Mouse (Mus musculus) liver, adult 2 months (tissue): ENCODE results near the gene Nfam1. TPM values are rescaled to one million over a fixed set of nuclear protein-coding genes. Genes with fewer than 3 reads are reported as not detected.

Experiments
- DNase-seq: peaks from one replicate; pipeline ENCODE4 v3.0.0-alpha.2; 2011; ENCODE audit warnings: low read depth, low spot score; ENCODE audit errors: extremely low read depth
- H3K27ac ChIP-seq: fragments of 200-500 bp; replicated peaks from 2 replicates; pipeline ENCODE4 v1.5.1; 2012; ENCODE audit warnings: low read depth, mild to moderate bottlenecking, control low read depth, inconsistent platforms, low read length; ENCODE audit not compliant: insufficient read depth
- H3K27me3 ChIP-seq: fragments of 200-500 bp; 2 replicates; pipeline ENCODE4 v1.6.1; 2012; ENCODE audit warnings: mild to moderate bottlenecking, moderate library complexity, low read length, inconsistent platforms; ENCODE audit not compliant: control insufficient read depth, insufficient read depth
- H3K36me3 ChIP-seq: fragments of 200-500 bp; 2 replicates; pipeline ENCODE4 v1.6.1; 2012; ENCODE audit warnings: low read length, inconsistent platforms; ENCODE audit not compliant: control insufficient read depth, insufficient read depth
- H3K4me1 ChIP-seq: fragments of 200-500 bp; 2 replicates; pipeline ENCODE4 v1.6.1; 2011; ENCODE audit warnings: low read length; ENCODE audit not compliant: control insufficient read depth, insufficient read depth
- H3K4me3 ChIP-seq: fragments of 200-500 bp; 2 replicates; pipeline ENCODE4 v1.5.1; 2011; ENCODE audit warnings: low read depth, mild to moderate bottlenecking, control low read depth, low read length, moderate library complexity; ENCODE audit not compliant: insufficient read depth
- H3K79me2 ChIP-seq: fragments of 200-500 bp; 2 replicates; pipeline ENCODE4 v1.6.1; 2012; ENCODE audit warnings: inconsistent platforms, mild to moderate bottlenecking, low read length, moderate library complexity; ENCODE audit not compliant: control insufficient read depth, insufficient read depth
- H3K9ac ChIP-seq: fragments of 200-500 bp; 2 replicates; pipeline ENCODE4 v1.6.1; 2012; ENCODE audit warnings: low read depth, mild to moderate bottlenecking, control low read depth, inconsistent platforms, low read length
- CTCF ChIP-seq: fragments of 200-500 bp; IDR thresholded peaks from 2 replicates; pipeline ENCODE4 v1.5.1; 2011; ENCODE audit warnings: low read depth, low read length, control low read depth
- POLR2A ChIP-seq: fragments of 200-500 bp; IDR thresholded peaks from 2 replicates; pipeline ENCODE4 v1.6.1; 2011; ENCODE audit warnings: low read length, control low read depth; ENCODE audit not compliant: insufficient read depth; ENCODE audit errors: extremely low read depth
- WGBS: fragments of 180-500 bp; shearing (Covaris S2); methylation state at CpG from one replicate; pipeline ENCODE4 v1.1.7; 2018; 5-methylcytosine and 5-hydroxymethylcytosine counted together
- polyA plus RNA-seq: library from polyadenylated mRNA; depleted of rRNA; stranded (reverse); fragments of >200 nt; gene quantifications from 2 replicates; pipeline ENCODE4 v1.2.3, GENCODE M21; 2012
- total RNA-seq: library from RNA; depleted of rRNA; stranded (reverse); fragments of >200 nt; gene quantifications from 2 replicates; pipeline ENCODE4 v1.2.3, GENCODE M21; 2014

Gene Nfam1
- total and polyA plus RNA-seq, 2 experiments = 1.1 to 3.2 TPM

GRCm38 (mm10) chr15:82963090-82963489 lies 70.0 kb downstream of the Nfam1 start:
- H3K9ac ChIP-seq = no peak overlapping the region
- no peaks in the 10 kb centered on the region for H3K79me2 ChIP-seq
- DNase-seq = no peak
- 6% methylated on average over 39 of the region's 39 CpGs for WGBS
- peaks cover 17% of the 10 kb centered on the region for H3K27me3 ChIP-seq
- no peak overlapping the region for H3K27ac ChIP-seq
- TF ChIP-seq CTCF = no peak
- no peak for TF ChIP-seq POLR2A
- no peaks in the 10 kb centered on the region for H3K4me1 ChIP-seq
- H3K36me3 ChIP-seq = no peaks in the 10 kb centered on the region
- H3K4me3 ChIP-seq = no peak overlapping the region

- H3K27me3 ChIP-seq = peaks cover 17% of the 10 kb centered on the region
- 62% methylated on average over 4 of the region's 4 CpGs for WGBS
- H3K36me3 ChIP-seq = no peaks in the 10 kb centered on the region
- no peaks in the 10 kb centered on the region for H3K4me1 ChIP-seq
- no peaks in the 10 kb centered on the region for H3K79me2 ChIP-seq
- no peak for TF ChIP-seq CTCF
- DNase-seq = no peak
- no peak overlapping the region for H3K9ac ChIP-seq
- H3K27ac ChIP-seq = no peak overlapping the region
- no peak overlapping the region for H3K4me3 ChIP-seq
These were observed 70.6 kb downstream of the Nfam1 start for GRCm38 (mm10) chr15:82962536-82962935.

- peaks cover 17% of the 10 kb centered on the region for H3K27me3 ChIP-seq
- TF ChIP-seq CTCF (no peak), POLR2A (no peak)
- no peak overlapping the region for H3K9ac ChIP-seq
- H3K27ac ChIP-seq = no peak overlapping the region
- DNase-seq = no peak
- no peaks in the 10 kb centered on the region for H3K79me2 ChIP-seq
- no peaks in the 10 kb centered on the region for H3K36me3 ChIP-seq
- H3K4me1 ChIP-seq = no peaks in the 10 kb centered on the region
- no peak overlapping the region for H3K4me3 ChIP-seq
- WGBS = 12% methylated on average over 26 of the region's 26 CpGs
These were observed 72.1 kb downstream of the Nfam1 start for GRCm38 (mm10) chr15:82960786-82961561.

GRCm38 (mm10) chr15:82959151-82959550 lies 74.0 kb downstream of the Nfam1 start:
- H3K79me2 ChIP-seq = no peaks in the 10 kb centered on the region
- H3K4me1 ChIP-seq = no peaks in the 10 kb centered on the region
- H3K27me3 ChIP-seq = peaks cover 13% of the 10 kb centered on the region
- no peak overlapping the region for H3K27ac ChIP-seq
- 53% methylated on average over 12 of the region's 12 CpGs for WGBS
- TF ChIP-seq POLR2A (no peak), CTCF (no peak)
- no peaks in the 10 kb centered on the region for H3K36me3 ChIP-seq
- no peak overlapping the region for H3K4me3 ChIP-seq
- no peak for DNase-seq
- H3K9ac ChIP-seq = no peak overlapping the region

- TF ChIP-seq POLR2A = no peak
- TF ChIP-seq CTCF = no peak
- Histone ChIP-seq H3K36me3 (no peaks in the 10 kb centered on the region), H3K79me2 (no peaks in the 10 kb centered on the region), H3K27me3 (peaks cover 12% of the 10 kb centered on the region), H3K4me3 (no peak overlapping the region), H3K9ac (no peak overlapping the region), H3K27ac (no peak overlapping the region), H3K4me1 (no peaks in the 10 kb centered on the region)
- no peak for DNase-seq
- WGBS = 33% methylated on average over 16 of the region's 16 CpGs
These were observed 74.8 kb downstream of the Nfam1 start for GRCm38 (mm10) chr15:82958253-82958701.

- WGBS = 71% methylated on average over 4 of the region's 4 CpGs
- DNase-seq = no peak
- H3K36me3 ChIP-seq = no peaks in the 10 kb centered on the region
- peaks cover 6% of the 10 kb centered on the region; the same call in 1 of the 2 replicates for H3K27me3 ChIP-seq
- no peak overlapping the region for H3K4me3 ChIP-seq
- H3K4me1 ChIP-seq = no peaks in the 10 kb centered on the region
- H3K79me2 ChIP-seq = no peaks in the 10 kb centered on the region
- no peak overlapping the region for H3K27ac ChIP-seq
- TF ChIP-seq POLR2A (no peak), CTCF (no peak)
- no peak overlapping the region for H3K9ac ChIP-seq
These were observed 76.4 kb downstream of the Nfam1 start for GRCm38 (mm10) chr15:82956721-82957120.
